In genomic region chr5:26169855-26170254, GRCm38 (mm10) we compare ENCODE assay signal across 36 mouse cellular contexts. TPM values are rescaled to one million over a fixed set of nuclear protein-coding genes. Genes with fewer than 3 reads are reported as not detected.
"Had no signal": no experiment of that assay in that cellular context is flagged by ENCODE, and none has a peak within 500 bp of the region (broad histone marks: within the 10 kb centered on the region; RNA-seq: fewer than 3 reads in every experiment).

No protein-coding gene starts in this region.

- H3K4me1 ChIP-seq: hindbrain, embryonic 12.5 days; intestine, embryonic 15.5 days; limb, embryonic 13.5 days; limb, embryonic 15.5 days; liver, embryonic 12.5 days had no signal

- H3K27me3 ChIP-seq: heart, embryonic 12.5 days; hindbrain, embryonic 12.5 days; intestine, embryonic 15.5 days; limb, embryonic 13.5 days; limb, embryonic 15.5 days; liver, embryonic 12.5 days had no signal

- DNase-seq: gastrocnemius, adult 2 months; gastrocnemius, postnatal 10 days; gastrocnemius, postnatal 25 days; heart, adult 2 months; heart, postnatal 10 days; heart, postnatal 4 days; kidney, adult 18-20 months; kidney, adult 8-10 months; kidney, postnatal 10 days; kidney, postnatal 25 days; kidney, postnatal 4 days; left cerebral cortex, postnatal 4 days had no signal

- H3K36me3 ChIP-seq: heart, embryonic 12.5 days; hindbrain, embryonic 10.5 days; hindbrain, embryonic 12.5 days; intestine, embryonic 15.5 days; limb, embryonic 13.5 days; limb, embryonic 15.5 days; liver, embryonic 12.5 days had no signal

- H3K4me3 ChIP-seq: gastrocnemius, adult 2 months; heart, adult 2 months; heart, embryonic 12.5 days; hindbrain, embryonic 10.5 days; hindbrain, embryonic 12.5 days; intestine, embryonic 15.5 days; layer of hippocampus, adult 2 months; limb, embryonic 13.5 days; limb, embryonic 15.5 days; liver, embryonic 12.5 days had no signal

- H3K27ac ChIP-seq: gastrocnemius, adult 2 months; heart, adult 2 months; hindbrain, embryonic 10.5 days; hindbrain, embryonic 12.5 days; hindbrain, embryonic 14.5 days; intestine, embryonic 15.5 days; layer of hippocampus, adult 2 months; limb, embryonic 13.5 days; limb, embryonic 15.5 days; liver, embryonic 12.5 days; liver, embryonic 14.5 days had no signal

- H3K9me3 ChIP-seq: heart, embryonic 12.5 days; hindbrain, embryonic 10.5 days; hindbrain, embryonic 12.5 days; intestine, embryonic 15.5 days; limb, embryonic 13.5 days; limb, embryonic 15.5 days; liver, embryonic 12.5 days had no signal

RNA-seq across cellular contexts. Expression of gene Gm10220, which starts 48.6 kb away (rescaled TPM):
- total RNA-seq: gastrocnemius, adult 2 months; gastrocnemius, postnatal 10 days; gastrocnemius, postnatal 25 days; gastrocnemius, postnatal 4 days; granulocyte monocyte progenitor cell, adult 5-6 weeks; heart, adult 2 months; heart, postnatal 10 days; heart, postnatal 25 days; heart, postnatal 4 days; layer of hippocampus, adult 2 months; layer of hippocampus, postnatal 10 days; layer of hippocampus, postnatal 25 days; left cerebral cortex, adult 8-10 months; left cerebral cortex, postnatal 10 days; left cerebral cortex, postnatal 25 days; left cerebral cortex, postnatal 4 days; liver, adult 2 months had no signal
- polyA plus RNA-seq: heart, adult 2 months; heart, embryonic 16.5 days; hindbrain, embryonic 10.5 days; hindbrain, embryonic 12.5 days; hindbrain, embryonic 14.5 days; inflammation-experienced regulatory T-cells, adult 6 months; intestine, embryonic 15.5 days; intestine, postnatal 0 days; limb, embryonic 11.5 days; liver, adult 2 months; liver, embryonic 12.5 days; liver, embryonic 14.5 days; liver, embryonic 16.5 days had no signal
